Mouse (Mus musculus) embryonic facial prominence, embryonic 11.5 days (tissue): Measurements from ENCODE around the gene Thbd. TPM values are rescaled to one million over a fixed set of nuclear protein-coding genes. Genes with fewer than 3 reads are reported as not detected.

Experiments
- ATAC-seq: fragments of 200-750 bp; cut with Nextera tagmentation; replicated peaks from 2 replicates; pipeline ENCODE4 v1.8.0; 2017; ENCODE audit warnings: low read depth; ENCODE audit not compliant: insufficient number of reproducible peaks, low FRiP score, low TSS enrichment
- DNase-seq: peaks from one replicate; pipeline ENCODE4 v3.0.0-alpha.2; 2015; ENCODE audit warnings: low spot score
- H3K27ac ChIP-seq: fragments of 300-500 bp; sonication (generic); replicated peaks from 2 replicates; pipeline ENCODE4 v1.5.1; 2014; ENCODE audit warnings: mild to moderate bottlenecking, low read depth, low read length, control low read depth
- H3K27me3 ChIP-seq: fragments of 300-500 bp; sonication (generic); 2 replicates; pipeline ENCODE4 v1.6.1; 2014; ENCODE audit warnings: mild to moderate bottlenecking, low read length, moderate library complexity, mixed read lengths; ENCODE audit not compliant: control insufficient read depth, insufficient read depth
- H3K36me3 ChIP-seq: fragments of 300-500 bp; sonication (generic); replicated peaks from 2 replicates; pipeline ENCODE4 v1.6.1; 2014; ENCODE audit warnings: low read depth, mild to moderate bottlenecking, low read length, moderate library complexity, mixed read lengths; ENCODE audit not compliant: control insufficient read depth, insufficient read depth
- H3K4me1 ChIP-seq: fragments of 300-500 bp; sonication (generic); 2 replicates; pipeline ENCODE4 v1.6.1; 2014; ENCODE audit warnings: low read length, mixed read lengths; ENCODE audit not compliant: control insufficient read depth, insufficient read depth
- H3K4me2 ChIP-seq: fragments of 300-500 bp; sonication (generic); 2 replicates; pipeline ENCODE4 v1.6.1; 2014; ENCODE audit warnings: low read depth, mild to moderate bottlenecking, control low read depth, low read length, moderate library complexity
- H3K4me3 ChIP-seq: fragments of 300-500 bp; sonication (generic); 2 replicates; pipeline ENCODE4 v1.5.1; 2014; ENCODE audit warnings: low read depth, low read length, control low read depth
- H3K9ac ChIP-seq: fragments of 300-500 bp; sonication (generic); replicated peaks from 2 replicates; pipeline ENCODE4 v1.6.1; 2014; ENCODE audit warnings: mild to moderate bottlenecking, control low read depth, low read length
- H3K9me3 ChIP-seq: fragments of 300-500 bp; sonication (generic); replicated peaks from 2 replicates; pipeline ENCODE4 v1.6.1; 2016; ENCODE audit warnings: mild to moderate bottlenecking, low read length, inconsistent platforms, mixed read lengths; ENCODE audit not compliant: control insufficient read depth
- WGBS: fragments of 180-500 bp; shearing (Covaris S2); extraction: QIAGEN DNeasy Blood & Tissue Kit; methylation state at CpG from one replicate; pipeline ENCODE4 v1.1.7; 2014; 5-methylcytosine and 5-hydroxymethylcytosine counted together
- polyA plus RNA-seq: library from polyadenylated mRNA; unstranded; fragments of >200 nt; fragmentation: Nextera tagmentation; extraction: Ambion mirVana; gene quantifications from 2 replicates; pipeline ENCODE4 v1.2.1, GENCODE M21; 2014

Gene Thbd
- polyA plus RNA-seq, 1 experiment from 2014 or later = 12.9 TPM

DNA sequence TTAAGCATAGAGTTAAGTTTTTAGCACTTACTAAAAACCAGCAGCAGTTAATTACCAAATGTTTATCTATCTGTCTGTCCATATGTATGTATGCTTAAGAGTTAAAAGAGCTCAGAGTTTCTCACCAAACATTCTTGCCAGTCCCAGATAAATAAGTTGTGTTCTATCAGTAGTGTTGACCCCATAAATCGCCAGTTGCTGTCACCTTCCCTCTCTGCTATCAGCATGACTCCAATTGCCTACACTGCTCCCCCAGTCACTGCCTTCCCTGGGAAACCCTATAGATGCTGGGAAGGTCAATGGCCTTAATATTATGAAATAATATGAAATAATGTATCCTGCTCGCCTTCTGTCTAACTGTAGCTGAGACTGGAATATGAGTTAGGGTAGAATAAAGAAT lies 24.4 kb upstream of the Thbd start:
- DNase-seq = no peak
- Histone ChIP-seq H3K9ac (no peak overlapping the region), H3K9me3 (no peaks in the 10 kb centered on the region), H3K27me3 (no peaks in the 10 kb centered on the region), H3K36me3 (no peaks in the 10 kb centered on the region), H3K27ac (no peak overlapping the region), H3K4me3 (no peak overlapping the region), H3K4me1 (no peaks in the 10 kb centered on the region), H3K4me2 (no peak overlapping the region)
- 67% methylated on average over 2 of the region's 2 CpGs for WGBS
- ATAC-seq = no peak

- WGBS = 75% methylated on average over 4 of the region's 4 CpGs
- Histone ChIP-seq H3K4me3 (no peak overlapping the region), H3K27ac (no peak overlapping the region), H3K9ac (no peak overlapping the region), H3K36me3 (no peaks in the 10 kb centered on the region), H3K4me2 (no peak overlapping the region), H3K9me3 (no peaks in the 10 kb centered on the region), H3K27me3 (no peaks in the 10 kb centered on the region), H3K4me1 (no peaks in the 10 kb centered on the region)
- no peak for DNase-seq
- no peak for ATAC-seq
These were observed 23.0 kb upstream of the Thbd start for GRCm38 (mm10) chr2:148430941-148431340.

DNA sequence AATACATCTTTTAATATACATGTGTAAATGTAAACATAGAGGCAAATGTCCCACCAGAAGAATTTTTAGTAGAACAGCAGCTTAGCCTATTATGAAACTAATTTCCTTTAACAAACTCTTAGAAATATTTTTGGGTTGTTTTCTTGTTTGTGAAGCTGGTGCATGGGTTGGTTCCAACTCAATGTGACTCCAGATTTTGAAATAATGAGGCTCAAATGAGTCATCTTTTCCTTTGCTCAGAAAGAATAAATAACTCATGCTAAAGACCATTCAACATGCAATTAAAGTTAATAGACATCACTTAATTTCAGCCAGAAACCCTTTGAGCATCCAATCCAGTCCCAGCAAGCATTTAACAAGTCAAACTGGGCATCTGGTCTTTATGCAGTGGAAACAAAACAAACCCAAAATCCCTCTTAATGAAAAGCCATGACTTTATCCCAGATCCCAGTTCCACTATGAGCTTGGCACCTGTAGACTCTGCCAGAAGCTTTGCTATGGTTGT lies 21.1 kb upstream of the Thbd start:
- Histone ChIP-seq H3K4me3 (no peak overlapping the region), H3K9ac (no peak overlapping the region), H3K36me3 (no peaks in the 10 kb centered on the region), H3K9me3 (no peaks in the 10 kb centered on the region), H3K27ac (no peak overlapping the region), H3K4me1 (no peaks in the 10 kb centered on the region), H3K4me2 (no peak overlapping the region), H3K27me3 (no peaks in the 10 kb centered on the region)
- ATAC-seq (no peak), DNase-seq (no peak)

GRCm38 (mm10) chr2:148428523-148428922 lies 20.5 kb upstream of the Thbd start:
- Histone ChIP-seq H3K27ac (no peak overlapping the region), H3K27me3 (no peaks in the 10 kb centered on the region), H3K9ac (no peak overlapping the region), H3K4me2 (no peak overlapping the region), H3K9me3 (no peaks in the 10 kb centered on the region), H3K4me3 (no peak overlapping the region), H3K36me3 (no peaks in the 10 kb centered on the region), H3K4me1 (no peaks in the 10 kb centered on the region)
- DNase-seq = no peak
- no peak for ATAC-seq
- WGBS = 91% methylated on average over 3 of the region's 3 CpGs

DNA sequence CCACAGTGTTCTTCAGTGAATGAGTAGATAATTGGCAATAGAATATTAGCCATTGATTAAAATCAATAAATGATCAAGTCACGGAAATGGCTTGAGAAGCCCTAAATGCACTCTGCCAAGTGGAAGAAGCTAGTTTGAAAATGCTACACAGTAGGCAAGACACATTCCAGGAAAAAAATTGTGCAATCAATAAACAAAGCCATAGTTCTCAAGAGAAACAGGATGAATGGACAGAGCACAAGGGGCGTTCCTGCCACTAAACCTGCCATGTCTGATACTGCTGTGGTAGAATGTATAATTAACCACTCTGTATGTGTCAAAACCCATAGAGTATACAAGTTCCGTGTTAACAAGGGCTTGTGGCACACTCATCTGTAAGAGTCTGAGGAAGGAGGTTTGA lies 19.6 kb upstream of the Thbd start:
- DNase-seq (no peak), ATAC-seq (no peak)
- Histone ChIP-seq H3K27ac (no peak overlapping the region), H3K9ac (no peak overlapping the region), H3K4me3 (no peak overlapping the region), H3K4me1 (no peaks in the 10 kb centered on the region), H3K27me3 (no peaks in the 10 kb centered on the region), H3K36me3 (no peaks in the 10 kb centered on the region), H3K4me2 (no peak overlapping the region), H3K9me3 (no peaks in the 10 kb centered on the region)
- 91% methylated on average over 3 of the region's 3 CpGs for WGBS

- DNase-seq (no peak), ATAC-seq (no peak)
- Histone ChIP-seq H3K36me3 (no peaks in the 10 kb centered on the region), H3K4me1 (no peaks in the 10 kb centered on the region), H3K9me3 (no peaks in the 10 kb centered on the region), H3K4me2 (no peak overlapping the region), H3K27me3 (no peaks in the 10 kb centered on the region), H3K4me3 (no peak overlapping the region), H3K9ac (no peak overlapping the region), H3K27ac (no peak overlapping the region)
- WGBS = 72% methylated on average over 5 of the region's 5 CpGs
These were observed 17.9 kb upstream of the Thbd start for GRCm38 (mm10) chr2:148425709-148426382.

DNA sequence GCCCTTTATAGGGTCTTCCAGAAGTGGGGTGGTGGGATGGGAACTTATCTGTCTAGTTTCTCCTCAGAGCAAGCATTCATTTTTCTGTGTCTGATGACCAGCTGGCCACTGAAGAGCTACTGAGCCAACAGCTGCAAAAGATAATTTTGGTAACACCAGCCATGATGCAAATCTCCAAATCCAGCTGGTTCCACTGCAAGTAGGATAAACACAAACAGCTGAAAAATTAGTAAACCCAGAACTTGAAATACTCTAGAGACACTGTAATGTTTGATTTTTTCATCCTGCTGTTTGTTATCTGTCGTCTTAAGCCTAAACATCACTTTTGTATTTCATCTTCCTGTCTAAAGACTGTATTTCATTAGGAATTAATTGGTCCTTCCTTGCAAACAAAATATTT lies 13.7 kb upstream of the Thbd start:
- no peak for DNase-seq
- Histone ChIP-seq H3K9me3 (no peaks in the 10 kb centered on the region), H3K36me3 (no peaks in the 10 kb centered on the region), H3K27me3 (no peaks in the 10 kb centered on the region), H3K27ac (no peak overlapping the region), H3K4me3 (no peak overlapping the region), H3K4me2 (no peak overlapping the region), H3K4me1 (no peaks in the 10 kb centered on the region), H3K9ac (no peak overlapping the region)
- 51% methylated on average over 1 of the region's 1 CpGs for WGBS
- ATAC-seq = no peak

DNA sequence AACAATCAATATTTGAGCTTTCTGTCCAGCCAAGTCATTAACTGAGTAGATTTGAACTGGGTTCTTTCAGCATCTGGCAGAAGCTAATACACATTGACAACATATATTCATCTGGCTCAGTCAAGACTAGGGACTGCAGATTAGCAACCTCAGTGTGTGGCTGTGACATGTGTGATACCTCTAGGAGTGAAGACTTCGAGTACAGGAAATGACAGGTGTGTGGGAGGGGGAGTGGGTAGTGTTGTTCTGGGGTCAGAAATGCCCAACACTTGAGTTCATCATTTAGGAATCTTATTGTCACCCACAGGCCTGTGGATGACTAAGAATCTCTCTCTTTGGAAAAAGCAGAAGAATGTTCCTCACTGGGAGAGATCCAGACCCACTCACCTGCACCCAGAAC lies 13.1 kb upstream of the Thbd start:
- Histone ChIP-seq H3K9me3 (no peaks in the 10 kb centered on the region), H3K4me2 (no peak overlapping the region), H3K4me1 (no peaks in the 10 kb centered on the region), H3K27ac (no peak overlapping the region), H3K4me3 (no peak overlapping the region), H3K27me3 (no peaks in the 10 kb centered on the region), H3K9ac (no peak overlapping the region), H3K36me3 (no peaks in the 10 kb centered on the region)
- ATAC-seq (no peak), DNase-seq (no peak)
- 58% methylated on average over 1 of the region's 1 CpGs for WGBS
